ENCODE assay signal across 20 mouse cellular contexts in genomic region chr2:72868173-72868572, GRCm38 (mm10).
DNase-seq lines count a peak whose midpoint lies in the region; ATAC-seq and TF ChIP-seq lines count a peak whose summit lies in the region.
"Had no signal": no experiment of that assay in that cellular context is flagged by ENCODE, and none has a peak within 500 bp of the region (broad histone marks: within the 10 kb centered on the region; RNA-seq: fewer than 3 reads in every experiment).

No protein-coding gene starts in this region.

- no peak overlapping the region for H3K4me2 ChIP-seq in CH12.LX (ENCODE audit: insufficient read depth, low read depth, poor library complexity, severe bottlenecking)
- H3K4me2 ChIP-seq in kidney, embryonic 14.5 days (replicated peaks; ENCODE audit: low read depth, low read length), result no peak overlapping the region
- no peak overlapping the region for H3K4me2 ChIP-seq in intestine, embryonic 16.5 days (ENCODE audit: low read depth, low read length)
- H3K4me2 ChIP-seq: embryonic facial prominence, embryonic 12.5 days; forebrain, embryonic 13.5 days; forebrain, embryonic 15.5 days had no signal

- 95% methylated on average over 3 of the region's 3 CpGs for WGBS in kidney, embryonic 14.5 days
- 97% methylated on average over 3 of the region's 3 CpGs for WGBS in intestine, embryonic 16.5 days

- in situ Hi-C loops in CH12.LX (cut with MboI; ENCODE audit: low pct_ligation_motif_present, low pct_unique_long_range_greater_than_20kb, low sequenced_read_pairs), result no loop called here

- TF ChIP-seq RAD21 in CH12.LX (IDR thresholded peaks at IDR 0.05; ENCODE audit: low read depth, low read length), result no peak

- no peaks in the 10 kb centered on the region for H3K36me3 ChIP-seq in CH12.LX (replicated peaks in 1 of 2; ENCODE audit: control insufficient read depth in 1 of 2, insufficient read depth in 1 of 2, low read length in 1 of 2)
- no peaks in the 10 kb centered on the region for H3K36me3 ChIP-seq in kidney, embryonic 14.5 days (ENCODE audit: control insufficient read depth, insufficient read depth, low read length)
- no peaks in the 10 kb centered on the region for H3K36me3 ChIP-seq in intestine, embryonic 16.5 days (ENCODE audit: control insufficient read depth, insufficient read depth, low read length)
- H3K36me3 ChIP-seq: embryonic facial prominence, embryonic 10.5 days; embryonic facial prominence, embryonic 12.5 days; forebrain, embryonic 15.5 days had no signal

- H3K9ac ChIP-seq in CH12.LX (ENCODE audit: insufficient read depth, low read depth), result no peak overlapping the region
- no peak overlapping the region for H3K9ac ChIP-seq in kidney, embryonic 14.5 days (ENCODE audit: low read depth, low read length)
- H3K9ac ChIP-seq in intestine, embryonic 16.5 days (ENCODE audit: low read depth, low read length), result no peak overlapping the region
- H3K9ac ChIP-seq: embryonic facial prominence, embryonic 12.5 days; forebrain, embryonic 13.5 days; forebrain, embryonic 15.5 days; forebrain, postnatal 0 days had no signal

- H3K9me3 ChIP-seq in CH12.LX (replicated peaks; ENCODE audit: low read length), result peaks cover 5% of the 10 kb centered on the region
- no peaks in the 10 kb centered on the region for H3K9me3 ChIP-seq in kidney, embryonic 14.5 days (ENCODE audit: control insufficient read depth, low read length)
- no peaks in the 10 kb centered on the region for H3K9me3 ChIP-seq in intestine, embryonic 16.5 days (ENCODE audit: control insufficient read depth, low read length)
- H3K9me3 ChIP-seq: embryonic facial prominence, embryonic 12.5 days; forebrain, embryonic 13.5 days; forebrain, embryonic 15.5 days had no signal

- no peak for ATAC-seq in kidney, embryonic 14.5 days (ENCODE audit: low FRiP score, low TSS enrichment)
- ATAC-seq in intestine, embryonic 16.5 days, result no peak
- ATAC-seq: forebrain, embryonic 13.5 days; forebrain, embryonic 15.5 days; forebrain, postnatal 0 days had no signal

- no peak for TF ChIP-seq CTCF in CH12.LX (conservative IDR thresholded peaks at IDR 0.05 in 1 of 2, IDR thresholded peaks at IDR 0.05 in 1 of 2; ENCODE audit: low read depth in 2 of 2, low read length in 2 of 2)

- no peaks in the 10 kb centered on the region for H3K27me3 ChIP-seq in CH12.LX (replicated peaks)
- H3K27me3 ChIP-seq in kidney, embryonic 14.5 days (ENCODE audit: control insufficient read depth, insufficient read depth, low read length), result no peaks in the 10 kb centered on the region
- H3K27me3 ChIP-seq in intestine, embryonic 16.5 days (replicated peaks; ENCODE audit: control insufficient read depth, insufficient read depth, low read length), result no peaks in the 10 kb centered on the region
- H3K27me3 ChIP-seq: embryonic facial prominence, embryonic 12.5 days; forebrain, embryonic 13.5 days; forebrain, embryonic 15.5 days had no signal

- peak; percentile 38 for DNase-seq in CD4-positive, CD25-positive, alpha-beta regulatory T cell, adult 2 months (ENCODE audit: low read depth, low spot score)
- peak; percentile 33 for DNase-seq in CH12.LX (ENCODE audit: extremely low read depth)
- peak; percentile 45 for DNase-seq in induced T-regulatory cell, adult 2 months (ENCODE audit: low read depth)
- DNase-seq in neural tube, embryonic 10.5 days (ENCODE audit: extremely low spot score, low spot score), result no peak
- DNase-seq in left cerebral cortex, adult 18-20 months (ENCODE audit: low spot score in 2 of 2), result no peak
- DNase-seq: adrenal gland, adult 8-10 months; adrenal gland, postnatal 14 days; adrenal gland, postnatal 36 days; cerebellum, adult 11-12 months; cerebellum, adult 2 months; cerebellum, adult 9-10 months; cerebellum, postnatal 10 days; cerebellum, postnatal 25 days; forebrain, postnatal 0 days had no signal

- no peak overlapping the region for H3K27ac ChIP-seq in CH12.LX (ENCODE audit: insufficient read depth, low read depth)
- H3K27ac ChIP-seq in kidney, embryonic 14.5 days (ENCODE audit: low read depth, low read length), result no peak overlapping the region
- no peak overlapping the region for H3K27ac ChIP-seq in intestine, embryonic 16.5 days (ENCODE audit: low read length)
- H3K27ac ChIP-seq: embryonic facial prominence, embryonic 10.5 days; embryonic facial prominence, embryonic 12.5 days; forebrain, embryonic 13.5 days; forebrain, embryonic 15.5 days had no signal

- no peaks in the 10 kb centered on the region for H3K79me2 ChIP-seq in CH12.LX (replicated peaks; ENCODE audit: control insufficient read depth, extremely low read depth, insufficient read depth, poor library complexity, severe bottlenecking)

- dilution Hi-C loops in CH12.LX (cut with MboI; ENCODE audit: extremely low pct_ligation_motif_present, extremely low pct_unique_long_range_greater_than_20kb, low sequenced_read_pairs), result no loop called here

- TF ChIP-seq EP300 in CH12.LX (IDR thresholded peaks at IDR 0.05; ENCODE audit: low read length), result peak; percentile 61

- TF ChIP-seq POLR2A in CH12.LX (IDR thresholded peaks at IDR 0.05; ENCODE audit: low read depth, low read length), result no peak

- peaks cover 3 to 16% of the 10 kb centered on the region in 2 experiments for H3K4me1 ChIP-seq in CH12.LX (ENCODE audit: control insufficient read depth in 1 of 2, insufficient read depth in 2 of 2)
- no peaks in the 10 kb centered on the region for H3K4me1 ChIP-seq in kidney, embryonic 14.5 days (ENCODE audit: control insufficient read depth, insufficient read depth, low read length)
- no peaks in the 10 kb centered on the region for H3K4me1 ChIP-seq in intestine, embryonic 16.5 days (ENCODE audit: control insufficient read depth, insufficient read depth, low read length)
- H3K4me1 ChIP-seq: embryonic facial prominence, embryonic 12.5 days had no signal

- no peak overlapping the region for H3K4me3 ChIP-seq in CH12.LX (replicated peaks in 1 of 3; ENCODE audit: low read depth in 2 of 3, low read length in 2 of 3, poor library complexity in 1 of 3)
- no peak overlapping the region for H3K4me3 ChIP-seq in kidney, embryonic 14.5 days (ENCODE audit: low read length)
- H3K4me3 ChIP-seq in intestine, embryonic 16.5 days (ENCODE audit: low read length), result no peak overlapping the region
- H3K4me3 ChIP-seq: embryonic facial prominence, embryonic 10.5 days; embryonic facial prominence, embryonic 12.5 days; forebrain, embryonic 13.5 days; forebrain, embryonic 15.5 days had no signal

TF ChIP-seq in CH12.LX, 34 proteins besides CTCF, POLR2A, EP300 and RAD21:
- TF ChIP-seq POLR2AphosphoS2 (IDR thresholded peaks at IDR 0.05; ENCODE audit: low read depth, low read length), result no peak
- no peak for TF ChIP-seq ZNF384 (IDR thresholded peaks at IDR 0.05; ENCODE audit: low read depth, low read length)
- TF ChIP-seq KAT2A (IDR thresholded peaks at IDR 0.05; ENCODE audit: insufficient replicate concordance, low read length), result no peak
- no peak for TF ChIP-seq HCFC1 (IDR thresholded peaks at IDR 0.05; ENCODE audit: low read depth, low read length)
- no peak for TF ChIP-seq PAX5 (IDR thresholded peaks at IDR 0.05; ENCODE audit: low read length)
- no peak for TF ChIP-seq USF2 (conservative IDR thresholded peaks at IDR 0.05; ENCODE audit: low read depth, low read length)
- TF ChIP-seq NRF1 (IDR thresholded peaks at IDR 0.05; ENCODE audit: low read depth, low read length), result no peak
- TF ChIP-seq JUN (IDR thresholded peaks at IDR 0.05; ENCODE audit: insufficient read depth, low read depth, low read length), result peak; percentile 25; the same call in 1 of the 2 replicates
- TF ChIP-seq ZC3H11A (IDR thresholded peaks at IDR 0.05; ENCODE audit: low read depth, low read length), result no peak
- no peak for TF ChIP-seq MYC (IDR thresholded peaks at IDR 0.05; ENCODE audit: low read depth, low read length)
- no peak for TF ChIP-seq SIN3A (IDR thresholded peaks at IDR 0.05; ENCODE audit: low read length)
- no peak for TF ChIP-seq RCOR1 (conservative IDR thresholded peaks at IDR 0.05; ENCODE audit: low read depth, low read length)
- no peak for TF ChIP-seq NELFE (IDR thresholded peaks at IDR 0.05; ENCODE audit: low read depth, low read length)
- TF ChIP-seq GABPA (IDR thresholded peaks at IDR 0.05; ENCODE audit: insufficient replicate concordance, low read depth, low read length), result no peak
- no peak for TF ChIP-seq MAFK (IDR thresholded peaks at IDR 0.05; ENCODE audit: insufficient replicate concordance, low read length)
- no peak for TF ChIP-seq MAX (IDR thresholded peaks at IDR 0.05; ENCODE audit: low read length)
- TF ChIP-seq TCF12 (IDR thresholded peaks at IDR 0.05; ENCODE audit: low read depth, low read length), result no peak
- no peak for TF ChIP-seq ZKSCAN1 (IDR thresholded peaks at IDR 0.05; ENCODE audit: borderline replicate concordance, low read depth, low read length)
- TF ChIP-seq ETS1 (conservative IDR thresholded peaks at IDR 0.05; ENCODE audit: low read depth, low read length), result peak; percentile 52; the same call in 1 of the 2 replicates
- TF ChIP-seq TBP (conservative IDR thresholded peaks at IDR 0.05; ENCODE audit: low read depth, low read length), result no peak
- no peak for TF ChIP-seq JUND (conservative IDR thresholded peaks at IDR 0.05; ENCODE audit: low read depth, low read length)
- TF ChIP-seq MEF2A (IDR thresholded peaks at IDR 0.05; ENCODE audit: borderline replicate concordance, low read depth, low read length), result peak; percentile 27; the same call in 1 of the 2 replicates
- peak; percentile 48; the same call in 1 of the 2 replicates for TF ChIP-seq IRF4 (IDR thresholded peaks at IDR 0.05; ENCODE audit: low read depth, low read length)
- TF ChIP-seq CHD2 (IDR thresholded peaks at IDR 0.05; ENCODE audit: low read length), result no peak
- no peak for TF ChIP-seq ZMIZ1 (IDR thresholded peaks at IDR 0.05; ENCODE audit: low read depth, low read length)

Comparison
In these comparisons a context has a peak if more than half of its experiments do, and no peak if none do; other contexts are left out.
1. DNase-seq: peak in CD4-positive, CD25-positive, alpha-beta regulatory T cell, adult 2 months (single experiment), CH12.LX (single experiment) and induced T-regulatory cell, adult 2 months (single experiment); none in neural tube, embryonic 10.5 days (single experiment) and left cerebral cortex, adult 18-20 months (0 of 2).